Comparison of ENCODE assay signal across 8 mouse cellular contexts in the genomic region with DNA sequence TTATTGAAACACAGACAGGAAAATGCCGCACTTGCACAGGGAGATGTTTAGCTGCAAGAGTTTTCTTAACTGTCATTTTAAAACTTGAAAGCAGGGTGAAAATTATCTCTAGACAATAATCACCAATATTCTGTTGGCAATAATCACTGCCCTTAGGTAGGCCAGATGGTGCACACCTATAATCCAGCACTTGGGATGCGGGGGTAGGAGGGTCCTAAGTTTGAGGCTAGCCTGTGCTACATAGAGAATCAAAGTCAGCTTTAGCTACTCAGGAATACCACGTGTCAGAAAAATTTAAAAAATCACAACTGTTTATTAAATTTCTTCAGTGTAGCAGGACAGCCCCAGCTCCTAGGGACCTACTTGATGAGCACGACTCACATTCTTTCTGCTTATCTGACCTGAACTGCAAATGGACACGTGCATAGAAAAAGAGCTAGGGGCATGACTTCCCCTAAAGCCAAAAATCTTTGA. TPM values are rescaled to one million over a fixed set of nuclear protein-coding genes. Genes with fewer than 3 reads are reported as not detected.
DNase-seq lines count a peak whose midpoint lies in the region; ATAC-seq lines count a peak whose summit lies in the region.

No protein-coding gene starts in this region.

- peaks cover 8% of the 10 kb centered on the region; the same call in 1 of the 2 replicates for H3K4me1 ChIP-seq in heart, embryonic 11.5 days (ENCODE audit: control insufficient read depth, insufficient read depth, low read length)
- no peaks in the 10 kb centered on the region; the same call in 1 of the 2 replicates for H3K4me1 ChIP-seq in hindbrain, embryonic 14.5 days (replicated peaks; ENCODE audit: control insufficient read depth, insufficient read depth, low read length)
- no peaks in the 10 kb centered on the region for H3K4me1 ChIP-seq in midbrain, embryonic 11.5 days (ENCODE audit: control insufficient read depth, insufficient read depth, low read length)

- peak overlapping the region; percentile 78 for H3K9ac ChIP-seq in heart, embryonic 11.5 days (ENCODE audit: low read depth, low read length)
- no peak overlapping the region for H3K9ac ChIP-seq in hindbrain, embryonic 14.5 days
- no peak overlapping the region for H3K9ac ChIP-seq in midbrain, embryonic 11.5 days (ENCODE audit: low read length)

- H3K27me3 ChIP-seq in heart, embryonic 11.5 days (ENCODE audit: control insufficient read depth, insufficient read depth, low read length): no peaks in the 10 kb centered on the region
- no peaks in the 10 kb centered on the region for H3K27me3 ChIP-seq in hindbrain, embryonic 14.5 days (ENCODE audit: control insufficient read depth, insufficient read depth, low read length)
- H3K27me3 ChIP-seq in midbrain, embryonic 11.5 days (ENCODE audit: control insufficient read depth, insufficient read depth, low read length): no peaks in the 10 kb centered on the region

- DNase-seq in heart, postnatal 14 days: no peak
- no peak for DNase-seq in hindbrain, embryonic 14.5 days (ENCODE audit: low spot score)
- DNase-seq in midbrain, embryonic 11.5 days (ENCODE audit: low spot score, missing footprints): no peak
- no peak for DNase-seq in layer of hippocampus, adult 9-11 months
- DNase-seq in frontal cortex, postnatal 10 days (ENCODE audit: low spot score in 2 of 2): no peak

- 0 out of 2 replicates have a peak, but pooled peaks cover 3% of the 10 kb centered on the region for H3K36me3 ChIP-seq in heart, embryonic 11.5 days (ENCODE audit: control insufficient read depth, insufficient read depth, low read length)
- H3K36me3 ChIP-seq in hindbrain, embryonic 14.5 days (replicated peaks; ENCODE audit: control insufficient read depth, insufficient read depth): no peaks in the 10 kb centered on the region
- no peaks in the 10 kb centered on the region for H3K36me3 ChIP-seq in midbrain, embryonic 11.5 days (ENCODE audit: control insufficient read depth, insufficient read depth, low read length)

- 48% methylated on average over 5 of the region's 5 CpGs for WGBS in heart, embryonic 11.5 days (ENCODE audit: insufficient replicate concordance)
- 55% methylated on average over 5 of the region's 5 CpGs for WGBS in hindbrain, embryonic 14.5 days
- 54% methylated on average over 5 of the region's 5 CpGs for WGBS in midbrain, embryonic 11.5 days

- H3K9me3 ChIP-seq in heart, embryonic 11.5 days (replicated peaks; ENCODE audit: control insufficient read depth, low read length): no peaks in the 10 kb centered on the region
- no peaks in the 10 kb centered on the region for H3K9me3 ChIP-seq in hindbrain, embryonic 14.5 days (ENCODE audit: control insufficient read depth, low read length)
- H3K9me3 ChIP-seq in midbrain, embryonic 11.5 days (ENCODE audit: control insufficient read depth, low read length): no peaks in the 10 kb centered on the region

- peak overlapping the region; percentile 71 for H3K4me2 ChIP-seq in heart, embryonic 11.5 days
- peak overlapping the region; percentile 78 for H3K4me2 ChIP-seq in hindbrain, embryonic 14.5 days (replicated peaks)
- H3K4me2 ChIP-seq in midbrain, embryonic 11.5 days: peak overlapping the region; percentile 72

- intact Hi-C loops in heart, postnatal 14 days (cut with DNase I): loop anchor here (5.0 kb wide), 1 partner anchor 87 kb away; no protein-coding TSS in a partner anchor

- no peak overlapping the region for H3K27ac ChIP-seq in heart, embryonic 11.5 days (ENCODE audit: low read depth, low read length)
- no peak overlapping the region for H3K27ac ChIP-seq in hindbrain, embryonic 14.5 days
- H3K27ac ChIP-seq in midbrain, embryonic 11.5 days (ENCODE audit: low read depth, low read length): no peak overlapping the region

- peak overlapping the region; percentile 71 for H3K4me3 ChIP-seq in heart, embryonic 11.5 days (ENCODE audit: low read depth, low read length)
- peak overlapping the region; percentile 45 for H3K4me3 ChIP-seq in hindbrain, embryonic 14.5 days (replicated peaks; ENCODE audit: low read length)
- H3K4me3 ChIP-seq in midbrain, embryonic 11.5 days (ENCODE audit: low read depth, low read length): no peak overlapping the region; the same call in 1 of the 2 replicates

- ATAC-seq in heart, embryonic 11.5 days (replicated peaks; ENCODE audit: insufficient number of reproducible peaks, low FRiP score, low TSS enrichment): peak; percentile 48; the same call in 1 of the 2 replicates
- ATAC-seq in activated CD4-positive, CD25-positive, alpha-beta regulatory T cell, adult 4 months: peak; percentile 11
- no peak for ATAC-seq in hindbrain, embryonic 14.5 days (ENCODE audit: low FRiP score)
- peak; percentile 50 for ATAC-seq in midbrain, embryonic 11.5 days (ENCODE audit: low FRiP score)
- no peak for ATAC-seq in frontal cortex, adult (ENCODE audit: low TSS enrichment)

RNA-seq across cellular contexts. Expression of a gene that starts 0.4 kb away (rescaled TPM):
- polyA plus RNA-seq in heart, embryonic 11.5 days (2014; fragmentation: Nextera tagmentation; extraction: Ambion mirVana): 733 and 790 TPM in 2 replicates
- 100 to 1,000 TPM; 111 to 124 TPM for total RNA-seq in heart, postnatal 14 days (2021)
- polyA plus RNA-seq in activated CD4-positive, CD25-positive, alpha-beta regulatory T cell, adult 4 months (2017; shearing (Covaris generic)): 1,000 to 10,000 TPM; 1,103 to 1,136 TPM
- 185 and 218 TPM in 2 replicates for polyA plus RNA-seq in hindbrain, embryonic 14.5 days (2014; fragmentation: Nextera tagmentation; extraction: Ambion mirVana)
- 351 and 358 TPM in 2 replicates for polyA plus RNA-seq in midbrain, embryonic 11.5 days (2014; fragmentation: Nextera tagmentation; extraction: Ambion mirVana)

RNA-seq across cellular contexts. Expression of a gene that starts 35.0 kb away (rescaled TPM):
- polyA plus RNA-seq in heart, embryonic 11.5 days (2014; fragmentation: Nextera tagmentation; extraction: Ambion mirVana): 216 and 222 TPM in 2 replicates
- 100 to 1,000 TPM; 129 to 145 TPM for total RNA-seq in heart, postnatal 14 days (2021)
- polyA plus RNA-seq in activated CD4-positive, CD25-positive, alpha-beta regulatory T cell, adult 4 months (2017; shearing (Covaris generic)): 1,000 to 10,000 TPM; 1,196 to 1,341 TPM
- 172 and 201 TPM in 2 replicates for polyA plus RNA-seq in hindbrain, embryonic 14.5 days (2014; fragmentation: Nextera tagmentation; extraction: Ambion mirVana)
- 181 and 187 TPM in 2 replicates for polyA plus RNA-seq in midbrain, embryonic 11.5 days (2014; fragmentation: Nextera tagmentation; extraction: Ambion mirVana)

RNA-seq across cellular contexts. Expression of a gene that starts 51.3 kb away (rescaled TPM):
- not detected in 2 replicates for polyA plus RNA-seq in heart, embryonic 11.5 days (2014; fragmentation: Nextera tagmentation; extraction: Ambion mirVana)
- not detected for total RNA-seq in heart, postnatal 14 days (2021)
- polyA plus RNA-seq in activated CD4-positive, CD25-positive, alpha-beta regulatory T cell, adult 4 months (2017; shearing (Covaris generic)): not detected
- polyA plus RNA-seq in hindbrain, embryonic 14.5 days (2014; fragmentation: Nextera tagmentation; extraction: Ambion mirVana): not detected in 2 replicates
- polyA plus RNA-seq in midbrain, embryonic 11.5 days (2014; fragmentation: Nextera tagmentation; extraction: Ambion mirVana): not detected in 2 replicates

Comparison
In these comparisons a context has a peak if more than half of its experiments do, and no peak if none do; other contexts are left out.
1. ATAC-seq: peak in heart, embryonic 11.5 days (single experiment), activated CD4-positive, CD25-positive, alpha-beta regulatory T cell, adult 4 months (single experiment) and midbrain, embryonic 11.5 days (single experiment); none in hindbrain, embryonic 14.5 days (single experiment) and frontal cortex, adult (single experiment).
2. Peak in every context shown above with its lines, with median percentiles within 50 percentile points of each other: H3K4me2 ChIP-seq.